Mouse (Mus musculus): ENCODE measurements at regions not wholly inside any gene's neighbourhood (a gene's known extent, or its start where the extent isn't known, plus 50 kb on each side); places are given as distances from the start of the nearest gene placed in this dataset.

- ATAC-seq, result no peak
- no peak overlapping the region for H3K9ac ChIP-seq (replicated peaks)
- WGBS, result 78% methylated on average over 16 of the region's 16 CpGs
- no peaks in the 10 kb centered on the region for H3K27me3 ChIP-seq
- no peak overlapping the region for H3K4me2 ChIP-seq (replicated peaks)
- no peaks in the 10 kb centered on the region for H3K9me3 ChIP-seq
- H3K4me1 ChIP-seq (replicated peaks), result no peaks in the 10 kb centered on the region
- H3K36me3 ChIP-seq, result no peaks in the 10 kb centered on the region
- no peak overlapping the region for H3K4me3 ChIP-seq (replicated peaks)
- H3K27ac ChIP-seq, result no peak overlapping the region
These were observed 98.9 kb upstream of the Nrbf2 start for GRCm38 (mm10) chr10:67383802-67384567.

GRCm38 (mm10) chr10:67384568-67384958, 99.5 kb upstream of the Nrbf2 start:
- no peaks in the 10 kb centered on the region for H3K36me3 ChIP-seq
- H3K27me3 ChIP-seq, result no peaks in the 10 kb centered on the region
- no peak for ATAC-seq
- H3K9me3 ChIP-seq, result no peaks in the 10 kb centered on the region
- H3K9ac ChIP-seq (replicated peaks), result no peak overlapping the region
- H3K4me3 ChIP-seq (replicated peaks), result no peak overlapping the region
- 66% methylated on average over 4 of the region's 4 CpGs for WGBS
- no peak overlapping the region for H3K27ac ChIP-seq
- H3K4me1 ChIP-seq (replicated peaks), result no peaks in the 10 kb centered on the region
- H3K4me2 ChIP-seq (replicated peaks), result no peak overlapping the region

- Histone ChIP-seq H3K27me3 (no peaks in the 10 kb centered on the region), H3K27ac (no peak overlapping the region), H3K4me3 (replicated peaks) (no peak overlapping the region), H3K4me2 (replicated peaks) (no peak overlapping the region), H3K9me3 (no peaks in the 10 kb centered on the region), H3K9ac (replicated peaks) (no peak overlapping the region), H3K36me3 (no peaks in the 10 kb centered on the region), H3K4me1 (replicated peaks) (no peaks in the 10 kb centered on the region)
- ATAC-seq, result no peak
- 90% methylated on average over 5 of the region's 5 CpGs for WGBS
These were observed 100.9 kb upstream of the Nrbf2 start for GRCm38 (mm10) chr10:67385966-67386365.

- H3K9ac ChIP-seq (replicated peaks), result no peak overlapping the region
- no peaks in the 10 kb centered on the region for H3K36me3 ChIP-seq
- no peak overlapping the region for H3K4me3 ChIP-seq (replicated peaks)
- no peaks in the 10 kb centered on the region for H3K27me3 ChIP-seq
- ATAC-seq, result no peak
- no peak overlapping the region for H3K4me2 ChIP-seq (replicated peaks)
- H3K4me1 ChIP-seq (replicated peaks), result no peaks in the 10 kb centered on the region
- 53% methylated on average over 6 of the region's 6 CpGs for WGBS
- no peak overlapping the region for H3K27ac ChIP-seq
- no peaks in the 10 kb centered on the region for H3K9me3 ChIP-seq
These were observed 103.7 kb upstream of the Nrbf2 start for GRCm38 (mm10) chr10:67388755-67389154.

GRCm38 (mm10) chr10:67400434-67400833, 115.3 kb upstream of the Nrbf2 start:
- no peaks in the 10 kb centered on the region for H3K27me3 ChIP-seq
- 63% methylated on average over 5 of the region's 5 CpGs for WGBS
- H3K4me3 ChIP-seq (replicated peaks), result no peak overlapping the region
- ATAC-seq, result no peak
- H3K9ac ChIP-seq (replicated peaks), result no peak overlapping the region
- H3K4me2 ChIP-seq (replicated peaks), result no peak overlapping the region
- H3K27ac ChIP-seq, result no peak overlapping the region
- H3K36me3 ChIP-seq, result no peaks in the 10 kb centered on the region
- no peaks in the 10 kb centered on the region for H3K9me3 ChIP-seq
- H3K4me1 ChIP-seq (replicated peaks), result no peaks in the 10 kb centered on the region

- Histone ChIP-seq H3K4me3 (replicated peaks) (no peak overlapping the region), H3K27me3 (no peaks in the 10 kb centered on the region), H3K9me3 (no peaks in the 10 kb centered on the region), H3K9ac (replicated peaks) (no peak overlapping the region), H3K36me3 (no peaks in the 10 kb centered on the region), H3K27ac (no peak overlapping the region), H3K4me1 (replicated peaks) (no peaks in the 10 kb centered on the region), H3K4me2 (replicated peaks) (no peak overlapping the region)
- 79% methylated on average over 6 of the region's 6 CpGs for WGBS
- no peak for ATAC-seq
These were observed 116.3 kb upstream of the Nrbf2 start for GRCm38 (mm10) chr10:67401409-67401808.

GRCm38 (mm10) chr10:67417529-67417928, 117.7 kb upstream of the Egr2 start:
- Histone ChIP-seq H3K4me2 (replicated peaks) (no peak overlapping the region), H3K9ac (replicated peaks) (no peak overlapping the region), H3K4me1 (replicated peaks) (no peaks in the 10 kb centered on the region), H3K27ac (no peak overlapping the region), H3K27me3 (no peaks in the 10 kb centered on the region), H3K9me3 (no peaks in the 10 kb centered on the region), H3K4me3 (replicated peaks) (no peak overlapping the region), H3K36me3 (no peaks in the 10 kb centered on the region)
- ATAC-seq, result no peak
- 94% methylated on average over 8 of the region's 8 CpGs for WGBS

GRCm38 (mm10) chr10:67420761-67421160, 114.5 kb upstream of the Egr2 start:
- no peaks in the 10 kb centered on the region for H3K27me3 ChIP-seq
- H3K9me3 ChIP-seq, result no peaks in the 10 kb centered on the region
- H3K36me3 ChIP-seq, result no peaks in the 10 kb centered on the region
- no peak overlapping the region for H3K9ac ChIP-seq (replicated peaks)
- 91% methylated on average over 5 of the region's 5 CpGs for whole genome bisulfite sequencing
- H3K4me1 ChIP-seq (replicated peaks), result no peaks in the 10 kb centered on the region
- no peak overlapping the region for H3K4me2 ChIP-seq (replicated peaks)
- H3K4me3 ChIP-seq (replicated peaks), result no peak overlapping the region
- no peak overlapping the region for H3K27ac ChIP-seq
- no peak for ATAC-seq

GRCm38 (mm10) chr10:67425407-67425806, 109.9 kb upstream of the Egr2 start:
- Histone ChIP-seq H3K27me3 (no peaks in the 10 kb centered on the region), H3K9me3 (no peaks in the 10 kb centered on the region), H3K9ac (replicated peaks) (no peak overlapping the region), H3K4me3 (replicated peaks) (no peak overlapping the region), H3K27ac (no peak overlapping the region), H3K36me3 (no peaks in the 10 kb centered on the region), H3K4me1 (replicated peaks) (0 out of 2 replicates have a peak, but pooled peaks cover 5% of the 10 kb centered on the region), H3K4me2 (replicated peaks) (no peak overlapping the region)
- ATAC-seq, result no peak
- WGBS, result 96% methylated on average over 6 of the region's 6 CpGs

GRCm38 (mm10) chr10:67427220-67427619, 108.1 kb upstream of the Egr2 start:
- 0 out of 2 replicates have a peak, but pooled peaks cover 5% of the 10 kb centered on the region for H3K4me1 ChIP-seq (replicated peaks)
- H3K4me3 ChIP-seq (replicated peaks), result no peak overlapping the region
- no peak for ATAC-seq
- no peak overlapping the region for H3K9ac ChIP-seq (replicated peaks)
- no peak overlapping the region for H3K4me2 ChIP-seq (replicated peaks)
- WGBS, result 34% methylated on average over 10 of the region's 10 CpGs
- no peaks in the 10 kb centered on the region for H3K27me3 ChIP-seq
- no peak overlapping the region for H3K27ac ChIP-seq
- H3K36me3 ChIP-seq, result no peaks in the 10 kb centered on the region
- H3K9me3 ChIP-seq, result no peaks in the 10 kb centered on the region

- WGBS, result 89% methylated on average over 2 of the region's 2 CpGs
- Histone ChIP-seq H3K9ac (replicated peaks) (no peak overlapping the region), H3K27ac (no peak overlapping the region), H3K4me1 (replicated peaks) (0 out of 2 replicates have a peak, but pooled peaks cover 5% of the 10 kb centered on the region), H3K4me3 (replicated peaks) (no peak overlapping the region), H3K27me3 (no peaks in the 10 kb centered on the region), H3K4me2 (replicated peaks) (no peak overlapping the region), H3K36me3 (no peaks in the 10 kb centered on the region), H3K9me3 (no peaks in the 10 kb centered on the region)
- no peak for ATAC-seq
These were observed 104.5 kb upstream of the Egr2 start for GRCm38 (mm10) chr10:67430805-67431204.

- no peak overlapping the region for H3K4me3 ChIP-seq (replicated peaks)
- 91% methylated on average over 15 of the region's 15 CpGs for WGBS
- H3K4me2 ChIP-seq (replicated peaks), result no peak overlapping the region
- H3K36me3 ChIP-seq, result no peaks in the 10 kb centered on the region
- no peak overlapping the region for H3K9ac ChIP-seq (replicated peaks)
- H3K27me3 ChIP-seq, result no peaks in the 10 kb centered on the region
- peaks cover 3% of the 10 kb centered on the region; the same call in 1 of the 2 replicates for H3K9me3 ChIP-seq
- H3K27ac ChIP-seq, result no peak overlapping the region
- no peaks in the 10 kb centered on the region for H3K4me1 ChIP-seq (replicated peaks)
- no peak for ATAC-seq
These were observed 96.1 kb upstream of the Egr2 start for GRCm38 (mm10) chr10:67439042-67439635.

Data from midbrain, embryonic 13.5 days (tissue).